Mouse (Mus musculus) kidney, embryonic 14.5 days (tissue): Measurements from ENCODE around the gene Sfmbt2. TPM values are rescaled to one million over a fixed set of nuclear protein-coding genes. Genes with fewer than 3 reads are reported as not detected.

ENCODE experiments used
- ATAC-seq: fragments of 200-750 bp; cut with Nextera tagmentation; 2 replicates; pipeline ENCODE4 v1.8.0; 2017; ENCODE audit warnings: moderate number of reproducible peaks, mild to moderate bottlenecking, moderate TSS enrichment, moderate library complexity; ENCODE audit not compliant: low FRiP score, low TSS enrichment
- H3K27ac ChIP-seq: fragments of 300-500 bp; sonication (generic); 2 replicates; pipeline ENCODE4 v1.5.1; 2014; ENCODE audit warnings: low read depth, mild to moderate bottlenecking, low read length, moderate library complexity, mixed read lengths
- H3K27me3 ChIP-seq: fragments of 300-500 bp; sonication (generic); 2 replicates; pipeline ENCODE4 v1.6.1; 2014; ENCODE audit warnings: mild to moderate bottlenecking, low read length; ENCODE audit not compliant: control insufficient read depth, insufficient read depth
- H3K36me3 ChIP-seq: fragments of 300-500 bp; sonication (generic); 2 replicates; pipeline ENCODE4 v1.6.1; 2014; ENCODE audit warnings: low read length, mixed read lengths; ENCODE audit not compliant: control insufficient read depth, insufficient read depth
- H3K4me1 ChIP-seq: fragments of 300-500 bp; sonication (generic); 2 replicates; pipeline ENCODE4 v1.6.1; 2014; ENCODE audit warnings: low read length, mixed read lengths; ENCODE audit not compliant: control insufficient read depth, insufficient read depth
- H3K4me2 ChIP-seq: fragments of 300-500 bp; sonication (generic); replicated peaks from 2 replicates; pipeline ENCODE4 v1.6.1; 2014; ENCODE audit warnings: low read depth, mild to moderate bottlenecking, low read length
- H3K4me3 ChIP-seq: fragments of 300-500 bp; sonication (generic); 2 replicates; pipeline ENCODE4 v1.5.1; 2014; ENCODE audit warnings: mild to moderate bottlenecking, low read length
- H3K9ac ChIP-seq: fragments of 300-500 bp; sonication (generic); 2 replicates; pipeline ENCODE4 v1.6.1; 2014; ENCODE audit warnings: low read depth, mild to moderate bottlenecking, low read length, moderate library complexity
- H3K9me3 ChIP-seq: fragments of 300-500 bp; sonication (generic); 2 replicates; pipeline ENCODE4 v1.6.1; 2016; ENCODE audit warnings: low read length; ENCODE audit not compliant: control insufficient read depth
- WGBS: fragments of 180-500 bp; shearing (Covaris S2); extraction: QIAGEN DNeasy Blood & Tissue Kit; methylation state at CpG from one replicate; pipeline ENCODE4 v1.1.7; 2014; 5-methylcytosine and 5-hydroxymethylcytosine counted together
- polyA plus RNA-seq: library from polyadenylated mRNA; unstranded; fragments of >200 nt; fragmentation: Nextera tagmentation; extraction: Ambion mirVana; gene quantifications from 2 replicates; pipeline ENCODE4 v1.2.1, GENCODE M21; 2014

The Sfmbt2 gene
- polyA plus RNA-seq = 1.9 and 2.3 TPM in 2 replicates

DNA sequence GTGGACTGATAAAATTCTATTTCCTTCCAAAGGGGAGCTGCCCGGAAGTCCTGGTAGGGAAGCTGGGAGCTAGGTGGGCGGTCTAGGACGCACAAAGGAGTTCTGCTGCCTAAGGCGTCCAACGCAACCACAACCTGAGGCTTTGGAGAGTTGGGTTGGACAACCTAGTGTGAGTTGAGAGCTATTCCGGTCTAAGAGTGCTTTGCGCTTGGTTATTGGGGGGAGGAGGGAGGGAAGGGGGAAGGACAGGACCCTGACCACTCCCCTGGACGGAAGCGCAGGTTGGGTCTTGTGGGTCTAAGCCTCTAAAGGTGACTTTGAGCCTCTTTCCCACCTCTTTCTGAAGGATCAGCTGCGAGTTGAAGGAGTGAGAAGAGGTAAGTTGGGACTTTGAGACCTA is at the start of gene Sfmbt2:
Gene Sfmbt2 (plus strand): TSS at position 335 of the 400 bp plus-strand sequence.
- no peaks in the 10 kb centered on the region for H3K36me3 ChIP-seq
- H3K27ac ChIP-seq = no peak within 1 kb of the TSS
- H3K4me3 ChIP-seq = 0 out of 2 replicates have a peak within 1 kb of the TSS, but pooled peaks have one; percentile 51
- no peaks in the 10 kb centered on the region for H3K9me3 ChIP-seq
- peaks cover 10% of the 10 kb centered on the region; the same call in 1 of the 2 replicates for H3K4me1 ChIP-seq
- no peak for ATAC-seq
- WGBS = 0% methylated on average over 10 of the region's 10 CpGs
- H3K4me2 ChIP-seq = no peak within 1 kb of the TSS
- peaks cover 52% of the 10 kb centered on the region for H3K27me3 ChIP-seq
- H3K9ac ChIP-seq = no peak within 1 kb of the TSS

DNA sequence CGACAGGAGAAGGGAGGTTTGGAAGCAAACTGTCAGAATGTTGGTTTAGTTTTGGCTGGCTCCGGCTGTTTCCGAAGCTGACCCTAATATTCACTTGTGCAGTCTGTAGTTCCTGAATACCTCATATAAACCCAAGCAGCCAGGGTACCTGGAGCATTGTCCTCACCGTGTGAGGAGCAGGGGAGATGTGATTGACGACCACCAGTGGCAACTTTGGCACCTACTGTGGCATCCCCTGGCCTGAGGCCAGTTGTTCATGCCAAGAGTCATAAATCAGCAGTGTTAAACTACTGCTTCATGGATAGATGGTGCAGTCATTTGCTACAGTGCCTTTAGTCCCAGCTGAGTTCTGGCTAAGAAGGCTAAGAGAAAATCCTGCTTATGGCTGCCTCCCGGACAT is 49.2 kb upstream of the Sfmbt2 start:
- Histone ChIP-seq H3K27ac (no peak overlapping the region), H3K4me2 (no peak overlapping the region), H3K9ac (no peak overlapping the region), H3K4me3 (no peak overlapping the region), H3K36me3 (no peaks in the 10 kb centered on the region), H3K4me1 (no peaks in the 10 kb centered on the region), H3K9me3 (no peaks in the 10 kb centered on the region), H3K27me3 (no peaks in the 10 kb centered on the region)
- ATAC-seq = no peak
- 40% methylated on average over 6 of the region's 6 CpGs for WGBS

DNA sequence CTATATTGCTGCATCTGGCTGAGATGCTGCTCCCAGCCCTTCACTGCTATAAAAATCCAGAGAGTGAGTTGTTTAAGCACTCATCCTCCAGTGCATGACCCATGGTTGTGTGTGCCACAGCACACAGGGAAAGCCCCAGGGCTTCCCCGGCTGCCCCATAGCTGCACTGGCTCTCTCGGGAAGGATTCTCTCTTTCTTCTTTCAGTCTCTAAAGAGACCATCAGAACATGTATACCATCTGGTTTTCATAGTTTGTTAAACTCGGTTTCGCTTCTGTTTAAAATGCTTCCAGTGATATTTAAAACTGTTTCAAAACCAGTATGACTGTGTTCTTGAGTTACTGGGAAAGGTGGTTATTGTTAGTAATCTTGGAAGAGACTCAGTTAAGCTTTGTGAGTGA is 47.1 kb upstream of the Sfmbt2 start:
- ATAC-seq = no peak
- no peak overlapping the region for H3K4me2 ChIP-seq
- no peak overlapping the region for H3K9ac ChIP-seq
- no peaks in the 10 kb centered on the region for H3K9me3 ChIP-seq
- no peak overlapping the region for H3K27ac ChIP-seq
- no peak overlapping the region for H3K4me3 ChIP-seq
- 81% methylated on average over 4 of the region's 4 CpGs for WGBS
- H3K4me1 ChIP-seq = no peaks in the 10 kb centered on the region
- H3K36me3 ChIP-seq = no peaks in the 10 kb centered on the region
- no peaks in the 10 kb centered on the region for H3K27me3 ChIP-seq

DNA sequence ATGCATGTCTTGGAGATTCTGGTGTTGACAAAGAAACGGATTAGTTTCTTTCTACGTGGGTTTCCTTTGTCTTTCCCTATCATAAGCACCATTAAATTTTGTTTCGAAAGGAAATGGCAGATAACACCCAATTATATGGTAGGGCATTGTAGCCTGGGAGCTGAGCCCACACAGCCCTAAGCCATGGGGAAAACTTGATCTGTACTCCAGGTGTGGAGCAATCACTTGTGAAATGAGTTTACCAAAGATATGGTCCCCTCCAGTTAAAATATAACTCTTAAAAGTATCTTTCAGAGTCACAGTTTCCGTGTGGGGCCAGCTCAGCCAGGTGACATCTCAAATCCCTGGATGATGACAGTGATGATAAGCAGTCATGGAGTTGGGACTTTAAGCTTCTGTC is 45.3 kb upstream of the Sfmbt2 start:
- Histone ChIP-seq H3K36me3 (no peaks in the 10 kb centered on the region), H3K4me3 (no peak overlapping the region), H3K27ac (no peak overlapping the region), H3K4me2 (no peak overlapping the region), H3K27me3 (no peaks in the 10 kb centered on the region), H3K9ac (no peak overlapping the region), H3K9me3 (no peaks in the 10 kb centered on the region), H3K4me1 (no peaks in the 10 kb centered on the region)
- 74% methylated on average over 4 of the region's 4 CpGs for WGBS
- ATAC-seq = no peak

DNA sequence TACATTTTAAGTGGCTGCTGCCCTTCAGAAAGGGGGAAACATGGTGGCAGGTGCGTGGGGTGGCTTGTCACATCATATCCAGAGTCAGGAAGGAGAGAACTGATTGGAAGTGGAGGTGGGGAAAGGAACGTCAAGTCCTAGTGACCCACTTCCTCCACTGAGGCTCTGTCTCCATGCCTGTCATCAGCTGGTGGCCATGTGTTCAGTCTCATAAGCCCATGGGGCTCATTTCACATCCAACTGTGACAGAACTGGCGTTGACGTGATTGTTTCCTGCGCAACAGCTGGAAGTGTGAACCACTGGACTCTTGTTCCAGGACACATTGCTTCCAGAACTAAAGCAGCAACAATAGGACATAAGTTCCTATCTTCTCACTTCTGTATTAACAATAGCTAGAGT is 40.1 kb upstream of the Sfmbt2 start:
- 80% methylated on average over 5 of the region's 5 CpGs for whole genome bisulfite sequencing
- Histone ChIP-seq H3K9me3 (no peaks in the 10 kb centered on the region), H3K4me1 (no peaks in the 10 kb centered on the region), H3K4me2 (no peak overlapping the region), H3K27ac (no peak overlapping the region), H3K36me3 (no peaks in the 10 kb centered on the region), H3K9ac (no peak overlapping the region), H3K4me3 (no peak overlapping the region), H3K27me3 (peaks cover 3% of the 10 kb centered on the region; the same call in 1 of the 2 replicates)
- no peak for ATAC-seq

DNA sequence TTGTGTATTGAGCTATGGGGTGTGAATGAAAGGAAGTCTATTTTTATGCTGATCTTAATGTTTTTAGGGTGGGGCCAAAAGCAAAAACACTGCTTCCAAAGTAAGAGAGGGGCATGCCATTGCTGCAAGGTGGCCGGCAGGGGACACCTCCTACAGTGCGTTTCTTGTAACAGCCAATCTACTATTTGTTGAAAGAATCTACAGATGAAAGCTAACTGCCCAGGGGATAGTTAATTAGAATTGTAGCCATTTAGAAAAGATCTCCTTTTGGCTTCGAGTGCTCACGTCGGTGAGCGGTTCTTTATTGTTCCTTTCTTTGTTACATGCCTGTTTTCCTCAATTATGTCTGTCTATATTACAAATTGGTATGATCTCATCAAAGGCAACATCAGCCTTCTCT is 36.0 kb upstream of the Sfmbt2 start:
- Histone ChIP-seq H3K9ac (no peak overlapping the region), H3K9me3 (no peaks in the 10 kb centered on the region), H3K27ac (no peak overlapping the region), H3K27me3 (peaks cover 3% of the 10 kb centered on the region; the same call in 1 of the 2 replicates), H3K4me3 (no peak overlapping the region), H3K36me3 (no peaks in the 10 kb centered on the region), H3K4me2 (no peak overlapping the region), H3K4me1 (no peaks in the 10 kb centered on the region)
- no peak for ATAC-seq
- WGBS = 17% methylated on average over 6 of the region's 6 CpGs

DNA sequence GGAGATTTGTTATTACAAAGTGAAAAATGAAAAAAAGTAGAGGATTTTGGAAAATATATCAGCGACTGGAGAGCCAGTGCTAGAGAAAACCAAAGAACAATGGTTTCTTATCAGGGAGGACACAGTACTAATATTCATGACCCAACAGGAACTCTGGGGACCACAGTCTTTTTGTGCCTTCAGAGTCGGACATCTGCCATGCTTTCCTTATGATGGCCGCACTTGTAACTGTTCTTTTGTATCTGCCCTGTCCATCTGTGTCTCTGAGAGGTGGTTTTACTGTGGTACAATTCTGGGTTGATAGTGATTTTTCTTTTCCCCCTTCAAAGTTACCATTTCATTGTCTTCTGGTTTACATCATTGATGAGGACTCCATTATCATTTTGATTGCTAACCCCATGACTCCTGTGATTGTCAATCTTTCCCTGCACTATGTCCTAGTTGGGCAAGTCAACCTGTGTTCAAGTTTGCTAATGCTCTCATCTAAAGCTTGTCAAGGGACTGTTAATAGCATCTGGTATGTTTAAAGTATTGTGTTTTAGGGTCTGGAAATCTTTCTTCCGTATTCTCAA is 35.2 kb upstream of the Sfmbt2 start:
- WGBS = 66% methylated on average over 4 of the region's 4 CpGs

DNA sequence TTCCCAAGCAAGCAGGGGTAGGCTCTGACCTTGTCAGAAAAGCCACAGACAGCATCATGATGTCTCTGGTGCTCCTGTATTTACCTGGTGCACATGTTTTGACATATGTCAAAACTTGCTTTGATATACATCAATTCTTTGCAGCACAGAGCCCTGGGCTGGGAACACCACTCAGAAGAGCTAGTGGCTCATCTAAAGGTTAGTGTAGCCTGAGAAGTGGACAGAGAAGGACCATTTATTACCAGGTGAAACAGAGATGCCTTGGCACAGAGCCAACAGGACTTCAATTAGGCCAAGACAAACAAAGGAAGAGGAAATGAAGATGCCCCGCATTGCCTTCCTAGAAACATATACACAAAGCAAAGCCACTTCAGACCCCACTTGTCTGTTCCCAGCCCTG is 30.3 kb upstream of the Sfmbt2 start:
- no peaks in the 10 kb centered on the region for H3K9me3 ChIP-seq
- H3K4me2 ChIP-seq = no peak overlapping the region
- no peak overlapping the region for H3K27ac ChIP-seq
- no peaks in the 10 kb centered on the region; the same call in 1 of the 2 replicates for H3K27me3 ChIP-seq
- ATAC-seq = 0 out of 2 replicates have a peak, but pooled peaks have one; percentile 64
- no peak overlapping the region for H3K4me3 ChIP-seq
- H3K4me1 ChIP-seq = no peaks in the 10 kb centered on the region
- H3K9ac ChIP-seq = no peak overlapping the region
- no peaks in the 10 kb centered on the region for H3K36me3 ChIP-seq
- WGBS = 20% methylated on average over 1 of the region's 1 CpGs

More for the DNA sequence above, 35.2 kb upstream of the Sfmbt2 start:
- Histone ChIP-seq H3K27me3 (peaks cover 3% of the 10 kb centered on the region; the same call in 1 of the 2 replicates), H3K36me3 (no peaks in the 10 kb centered on the region), H3K4me3 (no peak overlapping the region), H3K27ac (no peak overlapping the region), H3K4me2 (no peak overlapping the region), H3K9ac (no peak overlapping the region), H3K4me1 (no peaks in the 10 kb centered on the region), H3K9me3 (no peaks in the 10 kb centered on the region)
- ATAC-seq = no peak

DNA sequence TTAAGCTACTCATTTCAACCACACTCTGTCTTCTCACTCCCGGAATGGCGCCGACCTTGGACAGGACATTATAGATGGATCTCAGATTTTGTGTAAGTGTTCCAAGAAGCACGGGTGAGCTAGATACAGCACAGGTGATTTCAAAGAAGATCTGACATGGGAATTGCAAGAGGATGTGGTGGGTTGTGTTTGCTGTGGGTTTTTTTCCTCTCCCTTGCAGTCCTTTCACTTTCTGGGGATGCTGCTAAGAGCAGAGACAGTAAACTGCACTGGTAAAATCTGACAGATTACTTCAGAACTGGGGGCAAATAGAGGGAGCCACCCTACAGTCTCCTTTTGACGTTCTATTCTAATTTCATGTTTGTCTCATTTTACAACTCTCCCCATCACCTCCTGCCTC is 26.8 kb upstream of the Sfmbt2 start:
- Histone ChIP-seq H3K4me2 (no peak overlapping the region), H3K9me3 (no peaks in the 10 kb centered on the region), H3K9ac (no peak overlapping the region), H3K27ac (no peak overlapping the region), H3K27me3 (no peaks in the 10 kb centered on the region), H3K4me3 (no peak overlapping the region), H3K36me3 (no peaks in the 10 kb centered on the region), H3K4me1 (no peaks in the 10 kb centered on the region)
- 82% methylated on average over 5 of the region's 5 CpGs for WGBS
- ATAC-seq = no peak
